Mouse (Mus musculus) megakaryocyte, embryonic 14.5 days (primary cell): ENCODE data around the gene Tyk2.

Experiments
- FLI1 ChIP-seq: IDR thresholded peaks from 2 replicates; pipeline ENCODE4 v1.6.1; 2012; ENCODE audit warnings: low read length, inconsistent platforms, mixed read lengths
- GATA1 ChIP-seq: IDR thresholded peaks from 3 replicates; pipeline ENCODE4 v1.6.1; 2012; ENCODE audit warnings: mixed read lengths, low read length, inconsistent platforms, borderline replicate concordance

- TF ChIP-seq GATA1 (no peak), FLI1 (no peak)
Measured at GRCm38 (mm10) chr9:21138386-21138785, 7.3 kb upstream of the Tyk2 start.
